Comparison of ENCODE assay signal across 7 mouse cellular contexts in the genomic region with DNA sequence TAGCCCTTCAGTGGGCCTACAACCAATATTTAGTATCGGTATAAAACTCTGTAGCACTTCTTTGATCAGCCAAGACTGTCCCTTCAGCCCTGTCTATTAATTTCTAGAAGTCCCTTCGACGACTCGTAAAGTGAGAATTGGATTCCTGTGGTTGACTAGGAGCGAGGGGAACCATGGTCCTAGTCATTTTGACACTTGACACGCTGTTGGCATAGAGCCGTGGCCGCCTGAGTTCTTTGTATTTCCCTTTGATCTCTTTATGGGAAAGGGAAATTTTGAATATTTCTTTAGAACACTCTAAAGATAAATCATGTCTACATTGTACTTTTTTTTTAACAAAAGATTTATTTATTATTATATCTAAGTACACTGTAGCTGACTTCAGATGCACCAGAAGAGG. TPM values are rescaled to one million over a fixed set of nuclear protein-coding genes. Genes with fewer than 3 reads are reported as not detected.
A peak's percentile ranks its signal among the peaks of the same experiment; 100 is the strongest.
DNase-seq lines count a peak whose midpoint lies in the region; ATAC-seq and TF ChIP-seq lines count a peak whose summit lies in the region.

No protein-coding gene starts in this region.

- peak overlapping the region; percentile 99 for H3K4me3 ChIP-seq in layer of hippocampus, adult 2 months
- peak overlapping the region; percentile 89 for H3K4me3 ChIP-seq in embryonic facial prominence, embryonic 14.5 days (ENCODE audit: low read depth, low read length)
- peak overlapping the region; percentile 94 for H3K4me3 ChIP-seq in intestine, embryonic 15.5 days (replicated peaks)
- H3K4me3 ChIP-seq in neural tube, embryonic 12.5 days: peak overlapping the region; percentile 85

- ATAC-seq in embryonic facial prominence, embryonic 14.5 days (ENCODE audit: low read depth): no peak
- ATAC-seq in intestine, embryonic 15.5 days: no peak
- no peak for ATAC-seq in neural tube, embryonic 12.5 days (ENCODE audit: low FRiP score, low read depth)

- no peak overlapping the region for H3K27ac ChIP-seq in layer of hippocampus, adult 2 months
- no peak overlapping the region for H3K27ac ChIP-seq in embryonic facial prominence, embryonic 14.5 days (replicated peaks; ENCODE audit: low read depth, low read length)
- no peak overlapping the region for H3K27ac ChIP-seq in intestine, embryonic 15.5 days
- no peak overlapping the region for H3K27ac ChIP-seq in neural tube, embryonic 12.5 days

- no peaks in the 10 kb centered on the region for H3K9me3 ChIP-seq in embryonic facial prominence, embryonic 14.5 days (ENCODE audit: control insufficient read depth, low read length)
- no peaks in the 10 kb centered on the region for H3K9me3 ChIP-seq in intestine, embryonic 15.5 days
- no peaks in the 10 kb centered on the region for H3K9me3 ChIP-seq in neural tube, embryonic 12.5 days

- TF ChIP-seq CTCF in layer of hippocampus, adult 2 months (conservative IDR thresholded peaks at IDR 0.05): peak; percentile 28

- WGBS in embryonic facial prominence, embryonic 14.5 days: 84% methylated on average over 8 of the region's 8 CpGs
- 90% methylated on average over 8 of the region's 8 CpGs for WGBS in intestine, embryonic 15.5 days
- WGBS in neural tube, embryonic 12.5 days: 90% methylated on average over 8 of the region's 8 CpGs

- H3K4me2 ChIP-seq in embryonic facial prominence, embryonic 14.5 days (ENCODE audit: low read depth, low read length): peak overlapping the region; percentile 73
- peak overlapping the region; percentile 66 for H3K4me2 ChIP-seq in intestine, embryonic 15.5 days (replicated peaks)
- peak overlapping the region; percentile 86 for H3K4me2 ChIP-seq in neural tube, embryonic 12.5 days (replicated peaks)

- H3K36me3 ChIP-seq in embryonic facial prominence, embryonic 14.5 days (ENCODE audit: control insufficient read depth, insufficient read depth, low read length): peaks cover 38% of the 10 kb centered on the region
- peaks cover 9% of the 10 kb centered on the region for H3K36me3 ChIP-seq in intestine, embryonic 15.5 days
- peaks cover 25% of the 10 kb centered on the region for H3K36me3 ChIP-seq in neural tube, embryonic 12.5 days

- peaks cover 5% of the 10 kb centered on the region for H3K4me1 ChIP-seq in embryonic facial prominence, embryonic 14.5 days (ENCODE audit: control insufficient read depth, insufficient read depth, low read length)
- H3K4me1 ChIP-seq in intestine, embryonic 15.5 days (replicated peaks): peaks cover 5% of the 10 kb centered on the region; the same call in 1 of the 2 replicates
- H3K4me1 ChIP-seq in neural tube, embryonic 12.5 days: peaks cover 14% of the 10 kb centered on the region

- DNase-seq in layer of hippocampus, adult 2 months (ENCODE audit: low spot score in 2 of 2): no peak
- DNase-seq in layer of hippocampus, postnatal 10 days (ENCODE audit: low spot score in 2 of 2): no peak
- DNase-seq in embryonic facial prominence, embryonic 14.5 days (ENCODE audit: low spot score): no peak
- no peak for DNase-seq in urinary bladder, postnatal 10 days (ENCODE audit: low spot score)
- no peak for DNase-seq in ovary, postnatal 14 days (ENCODE audit: low spot score)

- peak overlapping the region; percentile 91; the same call in 1 of the 2 replicates for H3K9ac ChIP-seq in embryonic facial prominence, embryonic 14.5 days (ENCODE audit: low read depth, low read length)
- no peak overlapping the region for H3K9ac ChIP-seq in intestine, embryonic 15.5 days
- 0 out of 2 replicates have a peak overlapping the region, but pooled peaks have one; percentile 21 for H3K9ac ChIP-seq in neural tube, embryonic 12.5 days

- no peaks in the 10 kb centered on the region for H3K27me3 ChIP-seq in embryonic facial prominence, embryonic 14.5 days (replicated peaks; ENCODE audit: control insufficient read depth, insufficient read depth, low read length)
- no peaks in the 10 kb centered on the region for H3K27me3 ChIP-seq in intestine, embryonic 15.5 days (replicated peaks)
- H3K27me3 ChIP-seq in neural tube, embryonic 12.5 days (replicated peaks): no peaks in the 10 kb centered on the region

RNA-seq across cellular contexts. Expression of gene Srp72, which starts 1.3 kb away (rescaled TPM):
- 100 to 1,000 TPM; 104 to 111 TPM for total RNA-seq in layer of hippocampus, adult 2 months (2021)
- 100 to 1,000 TPM; 117 to 124 TPM for total RNA-seq in layer of hippocampus, postnatal 10 days (2021)
- polyA plus RNA-seq in embryonic facial prominence, embryonic 14.5 days (2014; fragmentation: Nextera tagmentation; extraction: Ambion mirVana): 96.9 and 107 TPM in 2 replicates
- polyA plus RNA-seq in intestine, embryonic 15.5 days (2015; fragmentation: Nextera tagmentation; extraction: Ambion mirVana): 79.6 and 84.8 TPM in 2 replicates
- 74.4 and 75.0 TPM in 2 replicates for polyA plus RNA-seq in neural tube, embryonic 12.5 days (2016; fragmentation: Nextera tagmentation; extraction: Ambion mirVana)

RNA-seq across cellular contexts. Expression of gene Ppat, which starts 24.4 kb away (rescaled TPM):
- total RNA-seq in layer of hippocampus, adult 2 months (2021): 10 to 100 TPM; 15.7 to 17.8 TPM
- total RNA-seq in layer of hippocampus, postnatal 10 days (2021): 10 to 100 TPM; 15.9 to 17.7 TPM
- 23.1 and 26.5 TPM in 2 replicates for polyA plus RNA-seq in embryonic facial prominence, embryonic 14.5 days (2014; fragmentation: Nextera tagmentation; extraction: Ambion mirVana)
- polyA plus RNA-seq in intestine, embryonic 15.5 days (2015; fragmentation: Nextera tagmentation; extraction: Ambion mirVana): 27.4 and 30.7 TPM in 2 replicates
- 22.4 and 23.1 TPM in 2 replicates for polyA plus RNA-seq in neural tube, embryonic 12.5 days (2016; fragmentation: Nextera tagmentation; extraction: Ambion mirVana)

RNA-seq across cellular contexts. Expression of gene Paics, which starts 24.6 kb away (rescaled TPM):
- 10 to 100 TPM; 90.4 to 92.5 TPM for total RNA-seq in layer of hippocampus, adult 2 months (2021)
- 100 to 1,000 TPM; 101 to 102 TPM for total RNA-seq in layer of hippocampus, postnatal 10 days (2021)
- polyA plus RNA-seq in embryonic facial prominence, embryonic 14.5 days (2014; fragmentation: Nextera tagmentation; extraction: Ambion mirVana): 228 and 252 TPM in 2 replicates
- 193 and 208 TPM in 2 replicates for polyA plus RNA-seq in intestine, embryonic 15.5 days (2015; fragmentation: Nextera tagmentation; extraction: Ambion mirVana)
- 253 and 263 TPM in 2 replicates for polyA plus RNA-seq in neural tube, embryonic 12.5 days (2016; fragmentation: Nextera tagmentation; extraction: Ambion mirVana)

RNA-seq across cellular contexts. Expression of gene Arl9, which starts 28.1 kb away (rescaled TPM):
- 1 to 10 TPM in 1 of 2 experiments, not detected in 1; 1.0 TPM for total RNA-seq in layer of hippocampus, adult 2 months (2021)
- not detected for total RNA-seq in layer of hippocampus, postnatal 10 days (2021)
- not detected in 2 replicates for polyA plus RNA-seq in embryonic facial prominence, embryonic 14.5 days (2014; fragmentation: Nextera tagmentation; extraction: Ambion mirVana)
- 0.29 TPM in 1 of 2 replicates, not detected in the other for polyA plus RNA-seq in intestine, embryonic 15.5 days (2015; fragmentation: Nextera tagmentation; extraction: Ambion mirVana)
- not detected in 2 replicates for polyA plus RNA-seq in neural tube, embryonic 12.5 days (2016; fragmentation: Nextera tagmentation; extraction: Ambion mirVana)

RNA-seq across cellular contexts. Expression of gene Thegl, which starts 40.1 kb away (rescaled TPM):
- total RNA-seq in layer of hippocampus, adult 2 months (2021): 1 to 10 TPM; 1.4 to 1.6 TPM
- total RNA-seq in layer of hippocampus, postnatal 10 days (2021): 1 to 10 TPM; 2.4 to 3.2 TPM
- polyA plus RNA-seq in embryonic facial prominence, embryonic 14.5 days (2014; fragmentation: Nextera tagmentation; extraction: Ambion mirVana): 0.12 and 0.43 TPM in 2 replicates
- 0.49 and 0.72 TPM in 2 replicates for polyA plus RNA-seq in intestine, embryonic 15.5 days (2015; fragmentation: Nextera tagmentation; extraction: Ambion mirVana)
- 0.30 TPM in 1 of 2 replicates, not detected in the other for polyA plus RNA-seq in neural tube, embryonic 12.5 days (2016; fragmentation: Nextera tagmentation; extraction: Ambion mirVana)
